Mouse (Mus musculus) lung, postnatal 0 days (tissue): Measurements from ENCODE around the gene Tbc1d5.

Source experiments
- CTCF ChIP-seq: IDR thresholded peaks from 2 replicates; pipeline ENCODE4 v1.5.1; 2016; ENCODE audit warnings: antibody characterized with exemption, mild to moderate bottlenecking
- EP300 ChIP-seq: IDR thresholded peaks from 2 replicates; pipeline ENCODE4 v1.6.1; 2016; ENCODE audit warnings: antibody characterized with exemption, mild to moderate bottlenecking, control low read depth

DNA sequence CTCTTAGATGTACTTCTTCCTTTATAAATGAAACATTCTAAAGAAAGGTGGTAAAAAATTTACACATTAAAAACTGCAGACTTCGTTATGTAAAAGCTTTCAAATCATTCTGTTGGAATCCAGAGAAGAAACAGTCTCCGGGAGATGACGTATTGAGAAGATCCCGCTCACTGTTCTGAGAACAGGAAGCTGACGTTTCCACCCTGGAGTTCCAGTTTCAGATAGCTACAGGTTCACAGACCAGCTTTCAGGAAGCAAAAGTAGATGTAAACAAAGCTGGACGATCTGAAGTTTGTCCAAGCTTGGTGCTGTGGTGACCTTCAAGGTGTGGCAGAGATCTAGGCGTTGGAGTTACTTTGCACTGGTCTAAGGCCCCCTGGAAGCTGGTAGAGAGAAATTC, 41.9 kb upstream of the Tbc1d5 start:
- no peak for TF ChIP-seq EP300
- no peak for TF ChIP-seq CTCF
